In genomic region chr5:133823871-133824270, GRCm38 (mm10) we compare ENCODE assay signal across 28 mouse cellular contexts.
DNase-seq lines count a peak whose midpoint lies in the region; ATAC-seq and TF ChIP-seq lines count a peak whose summit lies in the region.
"Had no signal": no experiment of that assay in that cellular context is flagged by ENCODE, and none has a peak within 500 bp of the region (broad histone marks: within the 10 kb centered on the region; RNA-seq: fewer than 3 reads in every experiment).

No protein-coding gene starts in this region.

- H3K9ac ChIP-seq in forebrain, embryonic 11.5 days (ENCODE audit: low read length) = no peak overlapping the region
- no peak overlapping the region for H3K9ac ChIP-seq in neural tube, embryonic 14.5 days (replicated peaks; ENCODE audit: low read depth, low read length)
- no peak overlapping the region for H3K9ac ChIP-seq in neural tube, embryonic 15.5 days (replicated peaks)
- H3K9ac ChIP-seq: heart, embryonic 15.5 days; hindbrain, embryonic 15.5 days; intestine, embryonic 15.5 days; limb, embryonic 15.5 days; liver, embryonic 14.5 days had no signal

- H3K27ac ChIP-seq in forebrain, embryonic 11.5 days (ENCODE audit: low read depth, low read length) = no peak overlapping the region
- H3K27ac ChIP-seq in forebrain, embryonic 10.5 days = no peak overlapping the region
- peak overlapping the region; percentile 61; the same call in 1 of the 2 replicates for H3K27ac ChIP-seq in layer of hippocampus, adult 2 months
- H3K27ac ChIP-seq in neural tube, embryonic 14.5 days (ENCODE audit: low read depth, low read length) = peak overlapping the region; percentile 7; the same call in 1 of the 2 replicates
- H3K27ac ChIP-seq in neural tube, embryonic 15.5 days (replicated peaks) = no peak overlapping the region
- H3K27ac ChIP-seq: gastrocnemius, adult 2 months; heart, embryonic 10.5 days; heart, embryonic 15.5 days; hindbrain, embryonic 15.5 days; intestine, embryonic 15.5 days; kidney, postnatal 0 days; limb, embryonic 15.5 days; liver, embryonic 14.5 days; macrophage had no signal

- H3K27me3 ChIP-seq in forebrain, embryonic 11.5 days (ENCODE audit: control insufficient read depth, insufficient read depth, low read length) = no peaks in the 10 kb centered on the region
- H3K27me3 ChIP-seq in forebrain, embryonic 10.5 days (ENCODE audit: poor library complexity, severe bottlenecking) = no peaks in the 10 kb centered on the region
- H3K27me3 ChIP-seq in neural tube, embryonic 14.5 days (ENCODE audit: control insufficient read depth, insufficient read depth, low read length) = no peaks in the 10 kb centered on the region
- H3K27me3 ChIP-seq in neural tube, embryonic 15.5 days (replicated peaks) = no peaks in the 10 kb centered on the region
- H3K27me3 ChIP-seq: CH12.LX; heart, embryonic 15.5 days; hindbrain, embryonic 15.5 days; intestine, embryonic 15.5 days; limb, embryonic 15.5 days had no signal

- no peak overlapping the region for H3K4me3 ChIP-seq in forebrain, embryonic 11.5 days (ENCODE audit: low read depth, low read length)
- H3K4me3 ChIP-seq in forebrain, embryonic 10.5 days = no peak overlapping the region
- no peak overlapping the region for H3K4me3 ChIP-seq in layer of hippocampus, adult 2 months
- H3K4me3 ChIP-seq in neural tube, embryonic 14.5 days (ENCODE audit: low read depth, low read length) = no peak overlapping the region
- H3K4me3 ChIP-seq in neural tube, embryonic 15.5 days (replicated peaks) = no peak overlapping the region
- H3K4me3 ChIP-seq: gastrocnemius, adult 2 months; heart, embryonic 10.5 days; heart, embryonic 15.5 days; hindbrain, embryonic 15.5 days; intestine, embryonic 15.5 days; limb, embryonic 10.5 days; limb, embryonic 15.5 days had no signal

- H3K4me2 ChIP-seq in forebrain, embryonic 11.5 days (ENCODE audit: low read depth, low read length, severe bottlenecking) = no peak overlapping the region
- H3K4me2 ChIP-seq in neural tube, embryonic 14.5 days (ENCODE audit: low read depth, low read length) = no peak overlapping the region
- no peak overlapping the region for H3K4me2 ChIP-seq in neural tube, embryonic 15.5 days
- H3K4me2 ChIP-seq: heart, embryonic 15.5 days; hindbrain, embryonic 15.5 days; intestine, embryonic 15.5 days; limb, embryonic 15.5 days had no signal

- peak; percentile 45 for DNase-seq in forebrain, embryonic 11.5 days (ENCODE audit: low spot score)
- no peak for DNase-seq in forebrain, embryonic 10.5 days (ENCODE audit: extremely low spot score, low spot score)
- no peak for DNase-seq in layer of hippocampus, adult 2 months (ENCODE audit: low spot score in 2 of 2)
- no peak for DNase-seq in layer of hippocampus, postnatal 25 days (ENCODE audit: extremely low spot score in 1 of 2, low spot score in 1 of 2)
- DNase-seq in adrenal gland, postnatal 4 days (ENCODE audit: low spot score in 2 of 2) = no peak
- DNase-seq in gastrocnemius, postnatal 4 days (ENCODE audit: low spot score in 2 of 2) = no peak
- DNase-seq: adrenal gland, adult 2 months; adrenal gland, postnatal 36 days; cerebellum, adult 8-10 months; cerebellum, postnatal 25 days; gastrocnemius, adult 2 months; lung, adult 2 months; lung, postnatal 10 days; thymus, adult 2 months; thymus, postnatal 36 days had no signal

- peaks cover 3% of the 10 kb centered on the region for H3K4me1 ChIP-seq in forebrain, embryonic 11.5 days (replicated peaks; ENCODE audit: control insufficient read depth, insufficient read depth, low read length)
- H3K4me1 ChIP-seq in forebrain, embryonic 10.5 days = peaks cover 44% of the 10 kb centered on the region
- peaks cover 4% of the 10 kb centered on the region for H3K4me1 ChIP-seq in neural tube, embryonic 14.5 days (ENCODE audit: control insufficient read depth, insufficient read depth, low read length)
- H3K4me1 ChIP-seq in neural tube, embryonic 15.5 days = peaks cover 18% of the 10 kb centered on the region
- H3K4me1 ChIP-seq: heart, embryonic 10.5 days; heart, embryonic 15.5 days; intestine, embryonic 15.5 days had no signal

- no peak for ATAC-seq in forebrain, embryonic 11.5 days (replicated peaks; ENCODE audit: low FRiP score)
- ATAC-seq in neural tube, embryonic 14.5 days (ENCODE audit: low read depth) = no peak
- no peak for ATAC-seq in neural tube, embryonic 15.5 days (ENCODE audit: low FRiP score)
- ATAC-seq: activated CD4-positive, CD25-positive, alpha-beta regulatory T cell, adult 4 months; intestine, embryonic 15.5 days had no signal

- TF ChIP-seq CTCF in layer of hippocampus, adult 2 months (conservative IDR thresholded peaks at IDR 0.05) = no peak

- 47% methylated on average over 3 of the region's 3 CpGs for WGBS in forebrain, embryonic 11.5 days
- WGBS in forebrain, embryonic 10.5 days = 68% methylated on average over 3 of the region's 3 CpGs
- 18% methylated on average over 3 of the region's 3 CpGs for WGBS in neural tube, embryonic 14.5 days
- WGBS in neural tube, embryonic 15.5 days = 21% methylated on average over 3 of the region's 3 CpGs

- no peaks in the 10 kb centered on the region for H3K9me3 ChIP-seq in forebrain, embryonic 11.5 days (ENCODE audit: control insufficient read depth, low read length)
- no peaks in the 10 kb centered on the region for H3K9me3 ChIP-seq in forebrain, embryonic 10.5 days
- no peaks in the 10 kb centered on the region for H3K9me3 ChIP-seq in neural tube, embryonic 14.5 days (ENCODE audit: control insufficient read depth, low read length)
- H3K9me3 ChIP-seq in neural tube, embryonic 15.5 days (replicated peaks) = no peaks in the 10 kb centered on the region
- H3K9me3 ChIP-seq: heart, embryonic 10.5 days; heart, embryonic 15.5 days; hindbrain, embryonic 15.5 days; intestine, embryonic 15.5 days; limb, embryonic 10.5 days; limb, embryonic 15.5 days had no signal

- no peaks in the 10 kb centered on the region for H3K36me3 ChIP-seq in forebrain, embryonic 11.5 days (ENCODE audit: control insufficient read depth, insufficient read depth, low read length)
- no peaks in the 10 kb centered on the region for H3K36me3 ChIP-seq in forebrain, embryonic 10.5 days (replicated peaks)
- H3K36me3 ChIP-seq in neural tube, embryonic 14.5 days (ENCODE audit: control insufficient read depth, insufficient read depth, low read length) = no peaks in the 10 kb centered on the region
- no peaks in the 10 kb centered on the region for H3K36me3 ChIP-seq in neural tube, embryonic 15.5 days
- H3K36me3 ChIP-seq: heart, embryonic 10.5 days; heart, embryonic 15.5 days; hindbrain, embryonic 15.5 days; intestine, embryonic 15.5 days; limb, embryonic 10.5 days; limb, embryonic 15.5 days had no signal

Comparison
In these comparisons a context has a peak if more than half of its experiments do, and no peak if none do; other contexts are left out.
1. H3K27ac ChIP-seq: peak in layer of hippocampus, adult 2 months (single experiment) and neural tube, embryonic 14.5 days (single experiment); none in forebrain, embryonic 11.5 days (single experiment), forebrain, embryonic 10.5 days (single experiment) and neural tube, embryonic 15.5 days (single experiment).